Mouse (Mus musculus) bone marrow macrophage, adult 2 months (primary cell): Measurements from ENCODE around the gene Gm38394. TPM values are rescaled to one million over a fixed set of nuclear protein-coding genes. Genes with fewer than 3 reads are reported as not detected.
"Not testable (repeated sequence)": the region's sequence is repeated elsewhere in the genome, so short reads cannot be mapped to it uniquely, and the experiment has no call there.

Experiments used
- H3K27ac ChIP-seq: 2 replicates; pipeline ENCODE4 v1.5.1; 2012; ENCODE audit warnings: low read depth, low read length; ENCODE audit not compliant: insufficient read depth
- H3K4me1 ChIP-seq: 2 replicates; pipeline ENCODE4 v1.6.1; 2012; ENCODE audit warnings: low read length; ENCODE audit not compliant: control insufficient read depth, insufficient read depth
- H3K4me3 ChIP-seq: 2 replicates; pipeline ENCODE4 v1.5.1; 2012; ENCODE audit warnings: mild to moderate bottlenecking, low read length, moderate library complexity; ENCODE audit not compliant: insufficient read depth
- CTCF ChIP-seq: IDR thresholded peaks from 2 replicates; pipeline ENCODE4 v1.5.1; 2012; ENCODE audit warnings: low read depth, mild to moderate bottlenecking, low read length, moderate library complexity
- POLR2A ChIP-seq: IDR thresholded peaks from 2 replicates; pipeline ENCODE4 v1.6.1; 2012; ENCODE audit warnings: mild to moderate bottlenecking, low read depth, low read length, borderline replicate concordance
- polyA plus RNA-seq: library from polyadenylated mRNA; stranded (reverse); fragments of >200 nt; gene quantifications from 2 replicates; pipeline ENCODE4 v1.2.4, GENCODE M21; 2012; ENCODE audit not compliant: missing spikeins, insufficient read depth, insufficient read length

Gm38394 gene
- 22.9 and 25.1 TPM in 2 replicates for polyA plus RNA-seq

GRCm38 (mm10) chr1:133661203-133661933, at the start of gene Gm38394:
Gene Gm38394 (minus strand): TSS chr1:133661318.
- Histone ChIP-seq H3K4me3 (peak within 1 kb of the TSS; percentile 82), H3K27ac (peak within 1 kb of the TSS; percentile 85), H3K4me1 (peaks cover 18% of the 10 kb centered on the region)
- no peak for TF ChIP-seq CTCF
- no peak for TF ChIP-seq POLR2A

GRCm38 (mm10) chr1:133710895-133711294, 49.8 kb upstream of the Gm38394 start:
- Histone ChIP-seq H3K27ac (no peak overlapping the region), H3K4me3 (no peak overlapping the region), H3K4me1 (no peaks in the 10 kb centered on the region)
- TF ChIP-seq POLR2A: no peak

- Histone ChIP-seq H3K27ac (no peak overlapping the region), H3K4me3 (no peak overlapping the region), H3K4me1 (no peaks in the 10 kb centered on the region)
- TF ChIP-seq POLR2A: no peak
- no peak for TF ChIP-seq CTCF
Observed at GRCm38 (mm10) chr1:133709292-133709691, 48.2 kb upstream of the Gm38394 start.

GRCm38 (mm10) chr1:133701824-133702223, 40.7 kb upstream of the Gm38394 start:
- H3K27ac ChIP-seq, H3K4me3 ChIP-seq, H3K4me1 ChIP-seq: not testable (repeated sequence)

GRCm38 (mm10) chr1:133697935-133698620, 37.0 kb upstream of the Gm38394 start:
- no peak overlapping the region for H3K27ac ChIP-seq
- no peak overlapping the region for H3K4me3 ChIP-seq
- H3K4me1 ChIP-seq: no peaks in the 10 kb centered on the region
- TF ChIP-seq POLR2A (no peak), CTCF (no peak)

GRCm38 (mm10) chr1:133695901-133696300, 34.8 kb upstream of the Gm38394 start:
- H3K4me3 ChIP-seq: no peak overlapping the region
- no peak overlapping the region for H3K27ac ChIP-seq
- no peaks in the 10 kb centered on the region for H3K4me1 ChIP-seq
- TF ChIP-seq POLR2A (no peak), CTCF (no peak)

- H3K4me3 ChIP-seq: no peak overlapping the region
- H3K4me1 ChIP-seq: no peaks in the 10 kb centered on the region
- TF ChIP-seq CTCF: no peak
- TF ChIP-seq POLR2A: no peak
- H3K27ac ChIP-seq: no peak overlapping the region
Observed at GRCm38 (mm10) chr1:133694876-133695275, 33.8 kb upstream of the Gm38394 start.

- Histone ChIP-seq H3K4me1 (no peaks in the 10 kb centered on the region), H3K4me3 (no peak overlapping the region), H3K27ac (no peak overlapping the region)
- TF ChIP-seq POLR2A (no peak), CTCF (no peak)
Observed at GRCm38 (mm10) chr1:133694301-133694700, 33.2 kb upstream of the Gm38394 start.

- Histone ChIP-seq H3K4me3 (no peak overlapping the region), H3K4me1 (no peaks in the 10 kb centered on the region), H3K27ac (no peak overlapping the region)
- no peak for TF ChIP-seq CTCF
- no peak for TF ChIP-seq POLR2A
Observed at GRCm38 (mm10) chr1:133693536-133694114, 32.5 kb upstream of the Gm38394 start.

- Histone ChIP-seq H3K4me3 (no peak overlapping the region), H3K27ac (no peak overlapping the region), H3K4me1 (no peaks in the 10 kb centered on the region)
- no peak for TF ChIP-seq CTCF
- no peak for TF ChIP-seq POLR2A
Observed at GRCm38 (mm10) chr1:133692195-133692594, 31.1 kb upstream of the Gm38394 start.

- Histone ChIP-seq H3K4me1 (peaks cover 2% of the 10 kb centered on the region), H3K4me3 (no peak overlapping the region), H3K27ac (no peak overlapping the region)
- TF ChIP-seq POLR2A (no peak), CTCF (no peak)
Observed at GRCm38 (mm10) chr1:133691046-133691445, 29.9 kb upstream of the Gm38394 start.
